Mouse (Mus musculus): Measurements from ENCODE around the gene Elovl6. TPM values are rescaled to one million over a fixed set of nuclear protein-coding genes. Genes with fewer than 3 reads are reported as not detected.

Gene Elovl6
- polyA plus RNA-seq, 1 experiment from 2014 or later = 33.4 TPM

GRCm38 (mm10) chr3:129558016-129558955 is 26.1 kb downstream of the Elovl6 start:
- no peaks in the 10 kb centered on the region for H3K9me3 ChIP-seq
- H3K27me3 ChIP-seq = no peaks in the 10 kb centered on the region
- H3K27ac ChIP-seq = no peak overlapping the region
- H3K4me3 ChIP-seq = no peak overlapping the region
- no peak overlapping the region for H3K4me2 ChIP-seq (replicated peaks)
- 87% methylated on average over 22 of the region's 22 CpGs for WGBS
- H3K9ac ChIP-seq = no peak overlapping the region
- no peaks in the 10 kb centered on the region for H3K4me1 ChIP-seq
- ATAC-seq (ENCODE audit: low FRiP score, low read depth) = no peak
- peaks cover 5% of the 10 kb centered on the region; the same call in 1 of the 2 replicates for H3K36me3 ChIP-seq

GRCm38 (mm10) chr3:129560068-129560467 is 27.9 kb downstream of the Elovl6 start:
- peaks cover 10% of the 10 kb centered on the region for H3K36me3 ChIP-seq
- no peaks in the 10 kb centered on the region for H3K27me3 ChIP-seq
- no peaks in the 10 kb centered on the region for H3K4me1 ChIP-seq
- 94% methylated on average over 9 of the region's 9 CpGs for whole genome bisulfite sequencing
- no peak overlapping the region for H3K9ac ChIP-seq
- ATAC-seq (ENCODE audit: low FRiP score, low read depth) = no peak
- H3K27ac ChIP-seq = no peak overlapping the region
- no peak overlapping the region for H3K4me2 ChIP-seq (replicated peaks)
- H3K4me3 ChIP-seq = no peak overlapping the region
- no peaks in the 10 kb centered on the region for H3K9me3 ChIP-seq

- H3K4me3 ChIP-seq = no peak overlapping the region
These were observed 28.9 kb downstream of the Elovl6 start for GRCm38 (mm10) chr3:129561011-129561410.

GRCm38 (mm10) chr3:129561853-129562252 is 29.7 kb downstream of the Elovl6 start:
- Histone ChIP-seq H3K36me3 (peaks cover 10% of the 10 kb centered on the region), H3K9me3 (no peaks in the 10 kb centered on the region), H3K4me1 (peaks cover 3% of the 10 kb centered on the region; the same call in 1 of the 2 replicates), H3K4me2 (replicated peaks) (no peak overlapping the region), H3K27me3 (no peaks in the 10 kb centered on the region), H3K27ac (no peak overlapping the region), H3K4me3 (no peak overlapping the region), H3K9ac (no peak overlapping the region)
- ATAC-seq (ENCODE audit: low FRiP score, low read depth) = no peak
- WGBS = 81% methylated on average over 2 of the region's 2 CpGs

More at GRCm38 (mm10) chr3:129561011-129561410, 28.9 kb downstream of the Elovl6 start:
- no peak overlapping the region for H3K4me2 ChIP-seq (replicated peaks)
- no peak overlapping the region for H3K27ac ChIP-seq
- no peak for ATAC-seq (ENCODE audit: low FRiP score, low read depth)
- H3K4me1 ChIP-seq = no peaks in the 10 kb centered on the region
- peaks cover 10% of the 10 kb centered on the region for H3K36me3 ChIP-seq
- 92% methylated on average over 10 of the region's 10 CpGs for WGBS
- no peaks in the 10 kb centered on the region for H3K9me3 ChIP-seq
- no peak overlapping the region for H3K9ac ChIP-seq
- no peaks in the 10 kb centered on the region for H3K27me3 ChIP-seq

- H3K4me3 ChIP-seq = no peak overlapping the region
- H3K36me3 ChIP-seq = peaks cover 10% of the 10 kb centered on the region
- H3K9ac ChIP-seq = no peak overlapping the region
- H3K4me1 ChIP-seq = peaks cover 4% of the 10 kb centered on the region; the same call in 1 of the 2 replicates
- no peak overlapping the region for H3K4me2 ChIP-seq (replicated peaks)
- WGBS = 94% methylated on average over 4 of the region's 4 CpGs
- no peak for ATAC-seq (ENCODE audit: low FRiP score, low read depth)
- H3K9me3 ChIP-seq = no peaks in the 10 kb centered on the region
- H3K27me3 ChIP-seq = no peaks in the 10 kb centered on the region
- no peak overlapping the region for H3K27ac ChIP-seq
These were observed 30.3 kb downstream of the Elovl6 start for GRCm38 (mm10) chr3:129562411-129562810.

GRCm38 (mm10) chr3:129563807-129564206 is 31.7 kb downstream of the Elovl6 start:
- no peaks in the 10 kb centered on the region for H3K9me3 ChIP-seq
- peaks cover 10% of the 10 kb centered on the region for H3K36me3 ChIP-seq
- no peak overlapping the region for H3K4me3 ChIP-seq
- 98% methylated on average over 4 of the region's 4 CpGs for WGBS
- H3K4me2 ChIP-seq (replicated peaks) = no peak overlapping the region
- H3K4me1 ChIP-seq = peaks cover 4% of the 10 kb centered on the region; the same call in 1 of the 2 replicates
- ATAC-seq (ENCODE audit: low FRiP score, low read depth) = no peak
- H3K27me3 ChIP-seq = no peaks in the 10 kb centered on the region
- no peak overlapping the region for H3K9ac ChIP-seq
- H3K27ac ChIP-seq = no peak overlapping the region

- Histone ChIP-seq H3K9me3 (no peaks in the 10 kb centered on the region), H3K9ac (no peak overlapping the region), H3K4me3 (no peak overlapping the region), H3K36me3 (peaks cover 9% of the 10 kb centered on the region), H3K27ac (no peak overlapping the region), H3K4me1 (peaks cover 4% of the 10 kb centered on the region; the same call in 1 of the 2 replicates), H3K4me2 (replicated peaks) (no peak overlapping the region), H3K27me3 (no peaks in the 10 kb centered on the region)
- no peak for ATAC-seq (ENCODE audit: low FRiP score, low read depth)
- 85% methylated on average over 2 of the region's 2 CpGs for WGBS
These were observed 32.7 kb downstream of the Elovl6 start for GRCm38 (mm10) chr3:129564852-129565251.

GRCm38 (mm10) chr3:129565458-129565857 is 33.3 kb downstream of the Elovl6 start:
- Histone ChIP-seq H3K4me1 (peaks cover 4% of the 10 kb centered on the region; the same call in 1 of the 2 replicates), H3K9me3 (no peaks in the 10 kb centered on the region), H3K4me3 (no peak overlapping the region), H3K4me2 (replicated peaks) (no peak overlapping the region), H3K27me3 (no peaks in the 10 kb centered on the region), H3K36me3 (peaks cover 5% of the 10 kb centered on the region), H3K9ac (no peak overlapping the region), H3K27ac (no peak overlapping the region)
- WGBS = 90% methylated on average over 8 of the region's 8 CpGs
- no peak for ATAC-seq (ENCODE audit: low FRiP score, low read depth)

GRCm38 (mm10) chr3:129566013-129566412 is 33.9 kb downstream of the Elovl6 start:
- Histone ChIP-seq H3K4me2 (replicated peaks) (no peak overlapping the region), H3K27me3 (no peaks in the 10 kb centered on the region), H3K9me3 (no peaks in the 10 kb centered on the region), H3K4me3 (no peak overlapping the region), H3K36me3 (peaks cover 5% of the 10 kb centered on the region), H3K4me1 (peaks cover 4% of the 10 kb centered on the region; the same call in 1 of the 2 replicates), H3K9ac (no peak overlapping the region), H3K27ac (no peak overlapping the region)
- 81% methylated on average over 2 of the region's 2 CpGs for WGBS
- no peak for ATAC-seq (ENCODE audit: low FRiP score, low read depth)

GRCm38 (mm10) chr3:129566876-129567275 is 34.7 kb downstream of the Elovl6 start:
- peaks cover 5% of the 10 kb centered on the region for H3K36me3 ChIP-seq
- H3K9ac ChIP-seq = no peak overlapping the region
- 78% methylated on average over 5 of the region's 5 CpGs for WGBS
- H3K4me2 ChIP-seq (replicated peaks) = no peak overlapping the region
- no peak overlapping the region for H3K27ac ChIP-seq
- no peak overlapping the region for H3K4me3 ChIP-seq
- ATAC-seq (ENCODE audit: low FRiP score, low read depth) = no peak
- H3K4me1 ChIP-seq = peaks cover 4% of the 10 kb centered on the region; the same call in 1 of the 2 replicates
- no peaks in the 10 kb centered on the region for H3K27me3 ChIP-seq
- no peaks in the 10 kb centered on the region for H3K9me3 ChIP-seq

- Histone ChIP-seq H3K4me3 (no peak overlapping the region), H3K4me2 (replicated peaks) (no peak overlapping the region), H3K9ac (no peak overlapping the region), H3K27me3 (no peaks in the 10 kb centered on the region), H3K27ac (peak overlapping the region; percentile 55; the same call in 1 of the 2 replicates), H3K36me3 (peaks cover 5% of the 10 kb centered on the region), H3K4me1 (peaks cover 8% of the 10 kb centered on the region; the same call in 1 of the 2 replicates), H3K9me3 (no peaks in the 10 kb centered on the region)
- 35% methylated on average over 7 of the region's 7 CpGs for WGBS
- no peak for ATAC-seq (ENCODE audit: low FRiP score, low read depth)
These were observed 36.4 kb downstream of the Elovl6 start for GRCm38 (mm10) chr3:129568506-129568905.

GRCm38 (mm10) chr3:129570989-129571388 is 38.8 kb downstream of the Elovl6 start:
- Histone ChIP-seq H3K9me3 (no peaks in the 10 kb centered on the region), H3K4me1 (peaks cover 9% of the 10 kb centered on the region; the same call in 1 of the 2 replicates), H3K4me3 (no peak overlapping the region), H3K36me3 (peaks cover 11% of the 10 kb centered on the region), H3K27ac (no peak overlapping the region), H3K9ac (no peak overlapping the region), H3K27me3 (no peaks in the 10 kb centered on the region), H3K4me2 (replicated peaks) (no peak overlapping the region)
- ATAC-seq (ENCODE audit: low FRiP score, low read depth) = no peak
- 95% methylated on average over 8 of the region's 8 CpGs for WGBS
